Mouse (Mus musculus) megakaryocyte, embryonic 14.5 days (primary cell): ENCODE measurements around the gene Mad2l1.

Experiments used
- FLI1 ChIP-seq: IDR thresholded peaks from 2 replicates; pipeline ENCODE4 v1.6.1; 2012; ENCODE audit warnings: low read length, inconsistent platforms, mixed read lengths
- GATA1 ChIP-seq: IDR thresholded peaks from 3 replicates; pipeline ENCODE4 v1.6.1; 2012; ENCODE audit warnings: mixed read lengths, low read length, inconsistent platforms, borderline replicate concordance

GRCm38 (mm10) chr6:66559996-66560395, 24.8 kb downstream of the Mad2l1 start, which contains the start of gene Vmn1r32:
- TF ChIP-seq GATA1 (no peak), FLI1 (no peak)
